Mouse (Mus musculus) C2C12 (cell line): ENCODE measurements around the gene Lsm14b. TPM values are rescaled to one million over a fixed set of nuclear protein-coding genes. Genes with fewer than 3 reads are reported as not detected.

Experiments used
- H3K27me3 ChIP-seq: one replicate; pipeline ENCODE4 v1.6.1; 2011; ENCODE audit not compliant: control insufficient read depth, insufficient read depth, insufficient read length
- H3K36me3 ChIP-seq: one replicate; pipeline ENCODE4 v1.6.1; 2011; ENCODE audit not compliant: control insufficient read depth, insufficient read depth
- H3K4me3 ChIP-seq: one replicate; pipeline ENCODE4 v1.5.1; 2011; ENCODE audit warnings: mild to moderate bottlenecking, control low read depth; ENCODE audit not compliant: poor library complexity, insufficient read depth, severe bottlenecking
- H3K79me2 ChIP-seq: one replicate; pipeline ENCODE4 v1.6.1; 2011; ENCODE audit not compliant: control insufficient read depth, insufficient read depth
- H3K79me3 ChIP-seq: one replicate; pipeline ENCODE4 v1.6.1; 2011; ENCODE audit warnings: low read depth, control low read depth
- H3ac ChIP-seq: one replicate; pipeline ENCODE3; 2011; ENCODE audit warnings: low read depth; ENCODE audit not compliant: control insufficient read depth, insufficient read length
- CEBPB ChIP-seq: IDR thresholded peaks from one replicate; pipeline ENCODE4 v1.6.1; 2011; ENCODE audit warnings: low read depth, mild to moderate bottlenecking, control low read depth, moderate library complexity
- CTCF ChIP-seq: IDR thresholded peaks from one replicate; pipeline ENCODE4 v1.5.1; 2011; ENCODE audit not compliant: control insufficient read depth, insufficient read depth, insufficient read length
- FOSL1 ChIP-seq: IDR thresholded peaks from one replicate; pipeline ENCODE4 v1.8.0; 2011; ENCODE audit warnings: mild to moderate bottlenecking, low read length; ENCODE audit not compliant: poor library complexity, insufficient read depth, severe bottlenecking
- MAX ChIP-seq: IDR thresholded peaks from one replicate; pipeline ENCODE4 v1.6.1; 2011; ENCODE audit warnings: mild to moderate bottlenecking, control low read depth
- MYOD1 ChIP-seq: IDR thresholded peaks from one replicate; pipeline ENCODE4 v1.6.1; 2011; ENCODE audit warnings: low read depth; ENCODE audit not compliant: control insufficient read depth, insufficient read length
- MYOG ChIP-seq: IDR thresholded peaks from one replicate; pipeline ENCODE4 v1.6.1; 2011; ENCODE audit not compliant: control insufficient read depth, insufficient read length; ENCODE audit errors: extremely low read depth
- USF1 ChIP-seq: IDR thresholded peaks from one replicate; pipeline ENCODE4 v1.6.1; 2011; ENCODE audit warnings: low read depth, mild to moderate bottlenecking, control low read depth, moderate library complexity
- polyA plus RNA-seq: library from polyadenylated mRNA; unstranded; fragments of >200 nt; fragmentation: generic; extraction: Trizol; gene quantifications from one replicate; pipeline ENCODE4 v1.2.1, GENCODE M21; 2012; ENCODE audit warnings: missing spikeins

Gene Lsm14b
- polyA plus RNA-seq, 1 experiment, result 35.2 TPM

DNA sequence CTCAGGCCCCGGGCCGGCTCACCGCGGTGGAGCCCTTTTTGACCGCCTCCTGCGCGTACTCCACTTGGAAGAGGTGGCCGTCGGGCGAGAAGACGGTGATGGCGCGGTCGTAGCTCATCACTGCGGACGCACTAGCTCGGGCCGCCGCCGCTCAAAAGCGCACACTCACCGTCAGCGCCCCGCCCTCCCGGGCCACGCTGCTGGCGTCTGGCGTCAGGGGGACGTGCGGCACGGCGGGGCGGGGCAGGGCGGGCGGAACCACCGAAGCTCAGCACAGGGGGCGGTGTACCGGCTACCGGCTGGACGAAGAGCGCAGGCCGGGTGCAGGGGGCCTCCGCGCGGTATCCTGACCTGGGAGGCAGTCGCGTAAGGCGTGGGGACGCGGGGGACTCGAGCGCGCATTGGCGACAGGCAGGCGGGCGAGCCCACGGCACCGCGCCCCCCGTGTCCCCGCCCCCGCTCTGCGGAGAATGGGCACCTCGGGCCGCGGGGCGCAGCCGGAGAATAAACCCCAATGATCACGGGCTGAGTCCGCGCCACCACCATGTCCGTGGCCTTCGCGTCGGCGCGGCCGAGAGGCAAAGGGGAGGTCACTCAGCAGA, 17.6 kb downstream of the Lsm14b start, which contains the start of the genes Psma7 and Ss18l1:
TSS of gene Psma7 (minus strand) at position 178 of the 602 bp plus-strand sequence.
TSS of gene Ss18l1 (plus strand) at position 254 of the 602 bp plus-strand sequence.
- peak within 1 kb of the TSS; percentile 88 for H3ac ChIP-seq
- H3K79me3 ChIP-seq, result peaks cover 49% of the 10 kb centered on the region
- no peaks in the 10 kb centered on the region for H3K27me3 ChIP-seq
- TF ChIP-seq FOSL1, result no peak
- TF ChIP-seq CTCF, result no peak
- TF ChIP-seq MYOD1, result no peak
- TF ChIP-seq CEBPB, result no peak
- TF ChIP-seq USF1, result no peak
- no peak for TF ChIP-seq MAX
- no peak for TF ChIP-seq MYOG
- H3K79me2 ChIP-seq, result peaks cover 85% of the 10 kb centered on the region
- peak within 1 kb of the TSS; percentile 94 for H3K4me3 ChIP-seq
- peaks cover 30% of the 10 kb centered on the region for H3K36me3 ChIP-seq

DNA sequence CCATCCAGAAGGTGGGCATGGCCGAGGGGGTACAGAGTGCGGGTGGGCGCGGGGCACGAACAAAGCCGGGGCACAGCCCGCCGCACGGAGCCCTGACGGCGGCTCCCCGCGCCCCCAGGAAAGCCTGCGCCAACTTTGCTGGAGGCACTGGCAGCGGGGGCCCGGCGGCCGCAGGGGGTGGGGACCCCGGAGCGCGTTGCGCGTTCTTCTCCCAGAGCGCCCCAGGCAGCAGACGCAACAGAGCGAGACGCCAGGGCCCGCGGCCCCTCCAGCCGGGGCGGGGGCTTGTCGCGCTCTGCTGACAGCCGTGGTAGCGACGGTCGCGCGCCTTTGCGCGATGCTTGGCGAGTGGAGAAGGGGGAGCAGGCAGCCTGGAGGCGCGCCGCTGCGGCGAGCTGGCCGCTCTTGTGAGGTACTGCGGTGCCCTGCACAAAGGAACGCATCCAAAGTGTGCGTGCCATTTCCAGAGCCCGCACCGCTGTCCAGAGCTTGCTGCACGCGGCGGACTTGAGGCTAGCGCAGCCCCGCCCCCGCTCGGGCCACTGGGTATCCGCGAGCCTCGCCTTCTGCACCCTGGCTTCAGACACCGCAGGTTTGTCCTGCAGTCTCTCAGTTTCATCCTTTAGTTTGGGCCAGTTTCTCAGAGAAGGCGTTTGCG, 18.2 kb downstream of the Lsm14b start:
- H3K36me3 ChIP-seq, result peaks cover 24% of the 10 kb centered on the region
- H3K79me3 ChIP-seq, result peaks cover 47% of the 10 kb centered on the region
- no peaks in the 10 kb centered on the region for H3K27me3 ChIP-seq
- no peak for TF ChIP-seq MYOG
- no peak for TF ChIP-seq MYOD1
- TF ChIP-seq FOSL1, result no peak
- no peak for TF ChIP-seq CEBPB
- TF ChIP-seq MAX, result peak; percentile 10
- no peak for TF ChIP-seq CTCF
- TF ChIP-seq USF1, result no peak
- peaks cover 81% of the 10 kb centered on the region for H3K79me2 ChIP-seq
- peak overlapping the region; percentile 88 for H3ac ChIP-seq
- H3K4me3 ChIP-seq, result peak overlapping the region; percentile 94

DNA sequence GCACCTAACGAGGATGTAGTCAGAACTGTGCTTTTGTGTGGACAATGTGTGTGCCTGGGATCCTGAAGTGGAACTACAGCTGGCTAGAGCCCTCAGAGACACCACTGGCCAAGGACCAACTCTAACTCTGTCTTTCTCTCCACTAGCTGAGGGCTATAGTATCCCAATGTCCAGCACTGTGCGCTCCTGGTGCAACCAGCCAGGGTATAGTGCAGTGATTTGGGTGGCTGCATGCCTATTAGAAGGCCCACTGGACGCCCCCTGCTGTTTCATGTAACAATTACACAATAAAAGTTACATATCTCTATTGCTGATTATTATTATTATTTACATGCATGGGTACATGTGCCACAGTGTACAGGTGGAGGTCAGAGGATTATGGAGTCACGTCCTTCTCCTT, 20.5 kb downstream of the Lsm14b start:
- H3K79me2 ChIP-seq, result peaks cover 70% of the 10 kb centered on the region

DNA sequence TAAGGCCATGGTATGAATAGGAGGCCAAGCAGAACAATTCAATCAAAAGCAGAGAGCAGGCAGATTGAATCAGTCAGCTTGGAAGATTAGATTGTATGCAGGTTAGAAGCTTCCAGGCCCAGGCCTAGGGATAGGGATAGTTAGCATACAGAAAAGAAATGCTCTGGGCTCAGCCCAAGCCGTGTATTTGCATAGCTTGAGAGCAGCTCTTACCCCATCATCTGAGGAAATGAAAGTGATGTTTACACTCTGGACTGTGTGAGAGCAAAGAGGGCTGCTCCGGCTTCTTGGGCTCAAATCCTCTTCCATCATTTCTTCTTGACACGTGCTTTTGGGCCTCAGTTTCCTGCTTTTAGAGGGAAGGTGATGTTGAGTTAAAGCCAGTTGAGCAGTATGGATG, 22.8 kb downstream of the Lsm14b start:
- H3K79me2 ChIP-seq, result peaks cover 48% of the 10 kb centered on the region
- no peak for TF ChIP-seq MAX
- TF ChIP-seq CEBPB, result no peak
- no peak for TF ChIP-seq FOSL1
- no peak for TF ChIP-seq USF1
- TF ChIP-seq MYOD1, result no peak
- no peak for TF ChIP-seq MYOG
- no peak for TF ChIP-seq CTCF
- H3K4me3 ChIP-seq, result no peak overlapping the region
- no peak overlapping the region for H3ac ChIP-seq
- H3K27me3 ChIP-seq, result no peaks in the 10 kb centered on the region
- peaks cover 14% of the 10 kb centered on the region for H3K79me3 ChIP-seq
- no peaks in the 10 kb centered on the region for H3K36me3 ChIP-seq

More for the DNA sequence above, 20.5 kb downstream of the Lsm14b start:
- TF ChIP-seq MYOD1, result no peak
- no peak for TF ChIP-seq CTCF
- TF ChIP-seq MAX, result no peak
- TF ChIP-seq USF1, result no peak
- TF ChIP-seq MYOG, result no peak
- no peak for TF ChIP-seq CEBPB
- no peak for TF ChIP-seq FOSL1
- H3K36me3 ChIP-seq, result peaks cover 3% of the 10 kb centered on the region
- H3K4me3 ChIP-seq, result no peak overlapping the region
- no peaks in the 10 kb centered on the region for H3K27me3 ChIP-seq
- no peak overlapping the region for H3ac ChIP-seq
- peaks cover 29% of the 10 kb centered on the region for H3K79me3 ChIP-seq

DNA sequence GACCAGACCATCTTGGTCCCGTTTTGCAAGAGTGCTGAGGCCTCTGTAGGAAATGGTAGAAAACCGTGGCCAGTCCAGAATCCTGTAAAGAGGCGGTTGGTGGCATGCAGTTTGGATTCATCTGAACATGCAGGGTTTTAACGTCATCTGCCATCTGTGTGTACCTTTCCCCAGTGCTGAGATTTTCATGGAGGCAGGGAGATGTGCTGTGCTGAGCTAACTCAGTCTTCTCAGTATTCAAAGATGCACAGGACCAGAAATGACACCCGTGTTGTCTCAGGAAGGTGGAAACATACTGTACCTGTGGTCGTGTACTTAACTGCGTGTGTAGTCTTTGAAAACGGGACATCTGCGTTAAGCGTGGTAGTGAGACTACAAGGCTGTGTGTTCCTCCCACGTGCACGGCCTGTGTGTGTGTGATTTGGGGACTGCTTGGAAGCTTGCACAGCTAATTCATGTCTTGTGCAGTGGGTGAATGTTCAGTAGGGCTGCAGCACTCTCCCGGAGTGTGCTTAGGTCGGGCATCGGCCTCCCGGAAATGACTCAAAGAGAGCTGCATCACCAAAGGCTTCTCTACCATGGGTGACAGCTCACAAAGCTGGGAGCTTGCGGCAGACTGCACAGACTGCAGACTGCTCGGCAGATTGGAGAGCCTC, 23.3 kb downstream of the Lsm14b start:
- H3K27me3 ChIP-seq, result no peaks in the 10 kb centered on the region
- H3K4me3 ChIP-seq, result no peak overlapping the region
- TF ChIP-seq MYOD1, result no peak
- no peak for TF ChIP-seq CEBPB
- TF ChIP-seq CTCF, result no peak
- TF ChIP-seq MYOG, result no peak
- no peak for TF ChIP-seq USF1
- TF ChIP-seq MAX, result no peak
- TF ChIP-seq FOSL1, result no peak

More for the DNA sequence above, 23.3 kb downstream of the Lsm14b start:
- H3ac ChIP-seq, result no peak overlapping the region
- H3K79me2 ChIP-seq, result peaks cover 45% of the 10 kb centered on the region
- no peaks in the 10 kb centered on the region for H3K36me3 ChIP-seq
- peaks cover 14% of the 10 kb centered on the region for H3K79me3 ChIP-seq
